Mouse (Mus musculus) MEL (cell line): ENCODE data around the gene Fermt2. TPM values are rescaled to one million over a fixed set of nuclear protein-coding genes. Genes with fewer than 3 reads are reported as not detected.

Experiments used
- polyA plus RNA-seq, 2 experiments: library from polyadenylated mRNA; stranded (reverse) in 1 of 2; unstranded in 1 of 2; fragments of >175 nt in 1 of 2; fragments of >200 nt in 1 of 2; gene quantifications; 2 replicates each; pipeline versions ENCODE4 v1.2.1 to v1.2.4; 2012; ENCODE audit warnings: low replicate concordance in 2 of 2, low read depth in 1 of 2; ENCODE audit not compliant: insufficient read length in 2 of 2, insufficient read depth in 1 of 2, missing spikeins in 1 of 2
- total RNA-seq: library from RNA; depleted of rRNA; stranded (reverse); fragments of 300-350 nt; gene quantifications from 2 replicates; pipeline ENCODE4 v1.2.3, GENCODE M21; 2012; rRNA removed

Fermt2 gene
- total and polyA plus RNA-seq, 3 experiments: not detected

Other genes starting within 250 kb of the Fermt2 start
- gene Ero1l, start 211.3 kb downstream of the Fermt2 start, total RNA-seq: 42.0 and 95.6 TPM in 2 replicates
- gene Ero1l, start 211.3 kb downstream of the Fermt2 start, polyA plus RNA-seq: 100 to 1,000 TPM; 114 to 273 TPM
- 125 and 156 TPM in 2 replicates for gene Psmc6, start 200.3 kb downstream of the Fermt2 start, total RNA-seq
- gene Psmc6, start 200.3 kb downstream of the Fermt2 start, polyA plus RNA-seq: 100 to 1,000 TPM; 208 to 270 TPM
- gene Styx, start 179.0 kb downstream of the Fermt2 start, total RNA-seq: 18.0 and 19.9 TPM in 2 replicates
- 10 to 100 TPM in 1 of 2 experiments, not detected in 1; 27.2 TPM for gene Styx, start 179.0 kb downstream of the Fermt2 start, polyA plus RNA-seq
- 22.1 and 24.8 TPM in 2 replicates for gene Gnpnat1, start 125.2 kb downstream of the Fermt2 start, total RNA-seq
- gene Gnpnat1, start 125.2 kb downstream of the Fermt2 start, polyA plus RNA-seq: 10 to 100 TPM in 1 of 2 experiments, not detected in 1; 26.8 TPM
- 9.0 and 9.3 TPM in 2 replicates for gene Ddhd1, start 128.0 kb upstream of the Fermt2 start, total RNA-seq
- 10 to 100 TPM in 1 of 2 experiments, not detected in 1; 14.3 TPM for gene Ddhd1, start 128.0 kb upstream of the Fermt2 start, polyA plus RNA-seq